Mouse (Mus musculus) gastrocnemius, adult 2 months (tissue): ENCODE results near the gene Hacd1. TPM values are rescaled to one million over a fixed set of nuclear protein-coding genes. Genes with fewer than 3 reads are reported as not detected.

Experiments
- DNase-seq: peaks from one replicate; pipeline ENCODE4 v3.0.0; 2022
- H3K27ac ChIP-seq: fragments of 200-600 bp; 2 replicates; pipeline ENCODE4 v1.8.1; 2022; ENCODE audit warnings: mild to moderate bottlenecking
- H3K4me3 ChIP-seq: fragments of 200-600 bp; 2 replicates; pipeline ENCODE4 v1.8.1; 2022; ENCODE audit warnings: mild to moderate bottlenecking, moderate library complexity
- CTCF ChIP-seq: fragments of 200-600 bp; IDR thresholded peaks from 2 replicates; pipeline ENCODE4 v1.8.1; 2022; ENCODE audit warnings: antibody characterized with exemption, mild to moderate bottlenecking, moderate library complexity
- intact Hi-C: fragments of 180-260 bp; cut with DNase I; formaldehyde crosslinking; loops from one replicate; pipeline ENCODE4 v1.15.1; 2025
- total RNA-seq, 2 experiments: library from RNA; stranded (reverse); gene quantifications; 2 replicates each; pipeline ENCODE4 v1.2.3; 2021

Hacd1 gene
- total RNA-seq, 2 experiments from 2014 or later, result 103 to 105 TPM

GRCm38 (mm10) chr2:13938118-13938517 lies 117.8 kb downstream of the Hacd1 start:
- intact Hi-C loops, result no loop called here
- H3K27ac ChIP-seq, result no peak overlapping the region

GRCm38 (mm10) chr2:13935343-13935742 lies 120.6 kb downstream of the Hacd1 start:
- H3K27ac ChIP-seq, result no peak overlapping the region
- no peak for DNase-seq
- no peak overlapping the region for H3K4me3 ChIP-seq
- no peak for TF ChIP-seq CTCF
- intact Hi-C loops, result no loop called here

More at GRCm38 (mm10) chr2:13938118-13938517, 117.8 kb downstream of the Hacd1 start:
- no peak for DNase-seq
- H3K4me3 ChIP-seq, result no peak overlapping the region
- peak; percentile 33; the same call in 1 of the 2 replicates for TF ChIP-seq CTCF

DNA sequence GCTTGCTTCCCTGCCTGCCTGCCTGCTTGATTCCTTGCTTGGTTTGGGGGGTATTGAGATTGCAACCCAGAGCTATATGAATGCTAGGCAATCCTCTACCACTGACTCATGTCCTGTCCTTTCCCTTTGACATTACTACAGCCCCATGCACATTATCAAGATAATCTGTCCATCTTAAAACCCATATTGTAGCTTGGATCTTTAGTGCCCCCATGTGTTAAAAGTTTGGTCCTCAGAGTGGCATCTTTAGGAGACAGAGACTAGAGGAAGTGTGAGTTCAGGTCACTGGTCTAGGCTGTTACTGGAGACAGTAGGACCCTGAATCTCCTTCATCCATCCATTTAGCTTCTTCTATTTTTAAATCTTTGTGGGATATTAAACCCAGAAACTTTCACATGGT lies 123.7 kb downstream of the Hacd1 start:
- intact Hi-C loops, result no loop called here
- H3K27ac ChIP-seq, result no peak overlapping the region
- TF ChIP-seq CTCF, result no peak
- H3K4me3 ChIP-seq, result no peak overlapping the region
- no peak for DNase-seq

DNA sequence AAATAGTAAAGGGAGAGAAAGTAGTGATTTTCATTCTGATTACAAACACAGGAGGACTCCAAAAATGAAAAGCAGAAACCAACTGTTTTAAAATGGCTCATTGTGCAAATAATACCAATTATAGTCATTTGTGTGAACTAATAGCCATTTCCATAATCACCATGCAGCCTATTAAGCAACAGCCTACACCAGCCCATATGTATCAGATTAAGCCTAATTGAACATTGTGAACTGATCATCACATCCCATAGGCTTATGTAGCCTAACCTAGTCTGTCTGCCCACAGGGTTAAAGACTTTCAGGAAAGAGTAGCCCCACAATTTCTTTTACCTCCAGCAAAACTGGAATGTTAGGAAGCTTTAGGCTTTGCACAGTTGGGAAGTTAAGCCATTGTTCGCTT lies 125.2 kb downstream of the Hacd1 start:
- H3K27ac ChIP-seq, result no peak overlapping the region
- no peak for DNase-seq
- no peak overlapping the region for H3K4me3 ChIP-seq
- TF ChIP-seq CTCF, result no peak
- intact Hi-C loops, result no loop called here

DNA sequence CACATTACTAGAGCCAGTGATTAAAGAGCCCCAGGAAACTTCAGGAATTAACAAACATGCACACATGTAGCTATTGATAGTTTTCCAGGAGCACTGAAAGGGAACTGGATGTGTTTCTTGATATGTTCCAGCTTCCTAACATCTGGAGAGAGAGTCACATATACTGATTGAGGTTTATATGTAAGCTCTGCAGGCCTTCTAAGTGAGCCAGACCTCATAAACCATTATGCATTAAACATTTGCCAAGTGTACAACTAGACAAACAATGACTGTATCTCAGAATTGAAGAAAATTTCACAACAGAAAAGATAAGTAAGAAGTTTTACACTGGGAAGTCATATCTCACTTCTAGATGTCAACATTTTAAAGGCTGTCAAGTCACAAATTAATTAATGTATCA lies 167.4 kb downstream of the Hacd1 start:
- no peak for TF ChIP-seq CTCF
- no peak for DNase-seq
- no peak overlapping the region for H3K4me3 ChIP-seq
- intact Hi-C loops, result no loop called here
- no peak overlapping the region for H3K27ac ChIP-seq

DNA sequence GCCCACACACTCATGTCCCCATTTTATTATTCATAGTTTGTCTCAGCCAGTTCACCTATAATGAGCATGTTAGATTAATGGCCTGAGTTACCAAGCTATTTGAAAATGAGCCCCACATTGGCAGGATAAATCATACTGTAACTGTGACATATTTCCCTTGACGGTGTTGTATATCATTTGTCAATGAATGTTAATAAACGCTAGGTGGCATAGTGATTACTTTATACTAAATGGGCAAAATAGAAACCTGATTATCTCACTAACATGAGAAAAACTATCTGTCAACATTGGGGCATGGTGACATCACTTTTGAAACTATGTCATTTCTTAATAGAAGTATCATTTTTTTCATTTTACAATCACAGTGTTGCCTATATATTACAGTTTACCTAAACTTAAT lies 198.5 kb downstream of the Hacd1 start:
- no peak for TF ChIP-seq CTCF
- DNase-seq, result no peak
- Histone ChIP-seq H3K4me3 (no peak overlapping the region), H3K27ac (no peak overlapping the region)
- intact Hi-C loops, result no loop called here

GRCm38 (mm10) chr2:13855510-13855909 lies 200.4 kb downstream of the Hacd1 start:
- TF ChIP-seq CTCF, result peak; percentile 43
- intact Hi-C loops, result no loop called here
- DNase-seq, result no peak

DNA sequence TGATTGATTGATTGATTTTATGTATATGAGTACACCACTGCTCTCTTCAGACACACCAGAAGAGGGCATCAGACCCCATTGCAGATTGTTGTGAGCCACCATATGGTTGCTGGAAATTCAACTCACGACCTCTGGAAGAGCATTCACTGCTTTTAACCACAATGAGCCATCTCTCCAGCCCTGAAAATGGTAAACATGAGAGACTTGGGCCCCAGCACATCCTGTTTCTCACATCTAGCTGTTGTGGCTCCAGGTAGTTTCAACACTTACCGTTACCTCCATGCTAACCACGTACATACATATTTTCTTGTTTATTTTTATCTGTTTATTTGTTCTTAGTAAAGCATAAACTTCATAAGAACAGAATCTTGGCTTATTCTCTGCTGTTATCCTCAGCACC lies 219.6 kb downstream of the Hacd1 start:
- no peak overlapping the region for H3K4me3 ChIP-seq
- intact Hi-C loops, result no loop called here
- no peak for TF ChIP-seq CTCF
- DNase-seq, result no peak
- no peak overlapping the region for H3K27ac ChIP-seq

More at GRCm38 (mm10) chr2:13855510-13855909, 200.4 kb downstream of the Hacd1 start:
- no peak overlapping the region for H3K27ac ChIP-seq
- H3K4me3 ChIP-seq, result no peak overlapping the region

- intact Hi-C loops, result no loop called here
- no peak overlapping the region for H3K4me3 ChIP-seq
- TF ChIP-seq CTCF, result no peak
- H3K27ac ChIP-seq, result no peak overlapping the region
- DNase-seq, result no peak
Observed at GRCm38 (mm10) chr2:13834989-13835388, 220.9 kb downstream of the Hacd1 start.

- intact Hi-C loops, result no loop called here
- Histone ChIP-seq H3K27ac (no peak overlapping the region), H3K4me3 (no peak overlapping the region)
- DNase-seq, result no peak
- no peak for TF ChIP-seq CTCF
Observed at GRCm38 (mm10) chr2:13816645-13817044, 239.3 kb downstream of the Hacd1 start.

DNA sequence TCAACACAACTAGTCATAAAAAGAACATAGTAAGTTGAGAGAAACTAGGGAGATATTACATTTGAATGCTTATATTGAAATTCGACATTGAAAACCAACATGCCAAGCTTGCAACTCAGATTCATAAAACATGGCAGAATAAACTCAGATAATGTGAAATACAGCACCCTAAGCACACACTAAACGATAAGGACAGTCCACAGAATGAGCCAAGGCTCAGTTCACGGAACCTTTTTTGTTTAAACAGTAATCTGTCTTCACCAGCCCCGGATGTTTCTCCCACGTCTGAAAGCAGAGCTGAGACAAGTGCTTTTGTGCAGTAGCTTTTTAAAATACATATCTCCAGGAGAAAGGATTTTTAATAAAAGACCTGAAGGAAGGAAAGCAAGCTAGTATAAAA lies 247.3 kb downstream of the Hacd1 start:
- DNase-seq, result no peak
- H3K27ac ChIP-seq, result no peak overlapping the region
- no peak for TF ChIP-seq CTCF
- no peak overlapping the region for H3K4me3 ChIP-seq
- intact Hi-C loops, result no loop called here

GRCm38 (mm10) chr2:13808008-13808407 lies 247.9 kb downstream of the Hacd1 start:
- no peak for DNase-seq
- intact Hi-C loops, result no loop called here
- Histone ChIP-seq H3K4me3 (no peak overlapping the region), H3K27ac (no peak overlapping the region)
- no peak for TF ChIP-seq CTCF

DNA sequence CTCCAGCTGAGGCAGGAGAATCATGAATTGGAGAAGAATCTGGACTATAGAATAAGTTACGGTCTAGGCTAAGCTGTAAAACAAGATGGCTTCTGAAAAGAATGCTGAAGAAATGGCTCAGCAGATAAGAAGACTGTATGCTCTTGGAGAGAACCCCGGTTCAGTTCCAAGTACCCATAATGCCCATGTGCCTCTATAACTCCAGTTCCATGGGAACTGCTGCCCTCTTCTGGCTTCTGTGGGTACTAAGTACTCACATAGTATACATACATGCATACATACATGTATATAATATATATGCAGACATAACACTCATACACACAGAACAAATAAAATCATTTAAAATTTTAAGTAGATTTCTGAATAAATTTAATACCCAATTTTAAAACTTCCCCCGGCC lies 249.8 kb downstream of the Hacd1 start:
- H3K27ac ChIP-seq, result no peak overlapping the region
- no peak for DNase-seq
- intact Hi-C loops, result no loop called here
- no peak overlapping the region for H3K4me3 ChIP-seq
- peak; percentile 11; the same call in 1 of the 2 replicates for TF ChIP-seq CTCF

DNA sequence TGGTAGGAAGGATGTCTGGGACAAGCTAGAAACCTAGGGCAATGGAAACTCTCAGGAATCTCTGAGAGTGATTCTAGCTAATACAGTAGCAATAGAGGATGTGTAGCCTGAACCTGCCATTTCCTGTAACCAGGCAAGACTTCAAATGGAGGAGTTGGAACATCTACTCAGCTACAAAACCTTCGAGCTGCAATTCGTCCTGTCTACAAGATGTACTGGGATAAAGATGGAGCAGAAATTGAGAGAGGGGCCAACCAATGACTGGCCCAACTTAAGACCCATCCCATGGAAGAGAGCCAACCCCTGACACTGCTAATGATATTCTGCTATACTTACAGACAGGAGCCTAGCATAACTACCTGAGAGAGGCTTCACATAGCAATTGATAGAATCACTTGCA lies 255.3 kb downstream of the Hacd1 start:
- no peak for TF ChIP-seq CTCF
- DNase-seq, result no peak
- H3K27ac ChIP-seq, result no peak overlapping the region
- H3K4me3 ChIP-seq, result no peak overlapping the region
- intact Hi-C loops, result no loop called here

Other genes with a start within 250 kb of the Hacd1 start
- gene Stam, start 18.0 kb upstream of the Hacd1 start, total RNA-seq, result 10 to 100 TPM; 19.9 to 25.2 TPM
- gene Tmem236, start 118.4 kb upstream of the Hacd1 start, total RNA-seq, result under 1 TPM; 0.15 to 0.17 TPM
- 10 to 100 TPM in 1 of 2 experiments, 1 to 10 TPM in 1; 5.4 to 10.9 TPM for gene Mrc1, start 173.3 kb upstream of the Hacd1 start, total RNA-seq